Mouse (Mus musculus) frontal cortex, postnatal 10 days (tissue): ENCODE results near the gene Meis2.

Source experiments
- DNase-seq, 2 experiments: peaks; one replicate each; pipeline ENCODE4 v3.0.0; 2022; ENCODE audit warnings: low spot score in 2 of 2, mixed read lengths in 1 of 2

The Meis2 gene

GRCm38 (mm10) chr2:116065570-116066005 lies at the start of gene Meis2:
Meis2 (minus strand) TSS chr2:116065839.
- peak; percentile 80 to 85 for DNase-seq

- DNase-seq: no peak
Observed at GRCm38 (mm10) chr2:116106194-116106593, 40.6 kb upstream of the Meis2 start.

- DNase-seq: no peak
Observed at GRCm38 (mm10) chr2:116105179-116105578, 39.5 kb upstream of the Meis2 start.

GRCm38 (mm10) chr2:116103411-116103996 lies 37.9 kb upstream of the Meis2 start:
- no peak for DNase-seq

- peak in 1 of 2 experiments; percentile 50 for DNase-seq
Observed at GRCm38 (mm10) chr2:116101221-116101620, 35.6 kb upstream of the Meis2 start.

- DNase-seq: no peak
Observed at GRCm38 (mm10) chr2:116080961-116081360, 15.3 kb upstream of the Meis2 start.

- DNase-seq: no peak
Observed at GRCm38 (mm10) chr2:116078841-116079240, 13.2 kb upstream of the Meis2 start.

GRCm38 (mm10) chr2:116077716-116078115 lies 12.1 kb upstream of the Meis2 start:
- no peak for DNase-seq

- no peak for DNase-seq
Observed at GRCm38 (mm10) chr2:116076752-116077480, 11.3 kb upstream of the Meis2 start.

- DNase-seq: peak in 1 of 2 experiments; percentile 54
Observed at GRCm38 (mm10) chr2:116075902-116076301, 10.3 kb upstream of the Meis2 start.

- no peak for DNase-seq
Observed at GRCm38 (mm10) chr2:116075477-116075876, 9.8 kb upstream of the Meis2 start.

- DNase-seq: no peak
Observed at GRCm38 (mm10) chr2:116074726-116075440, 9.2 kb upstream of the Meis2 start.

- no peak for DNase-seq
Observed at GRCm38 (mm10) chr2:116074061-116074460, 8.4 kb upstream of the Meis2 start.

GRCm38 (mm10) chr2:116073311-116073904 lies 7.8 kb upstream of the Meis2 start:
- DNase-seq: no peak

GRCm38 (mm10) chr2:116072706-116073105 lies 7.1 kb upstream of the Meis2 start:
- no peak for DNase-seq

- DNase-seq: no peak
Observed at GRCm38 (mm10) chr2:116072321-116072640, 6.6 kb upstream of the Meis2 start.

- peak in 1 of 2 experiments; percentile 67 for DNase-seq
Observed at GRCm38 (mm10) chr2:116071571-116072320, 6.1 kb upstream of the Meis2 start.

GRCm38 (mm10) chr2:116070614-116071425 lies 5.2 kb upstream of the Meis2 start:
- DNase-seq: no peak

GRCm38 (mm10) chr2:116069451-116070225 lies 4.0 kb upstream of the Meis2 start:
- no peak for DNase-seq

GRCm38 (mm10) chr2:116068901-116069300 lies 3.3 kb upstream of the Meis2 start:
- DNase-seq: no peak
